Mouse (Mus musculus) heart, embryonic 14.5 days (tissue): ENCODE results near the gene Gpd1. TPM values are rescaled to one million over a fixed set of nuclear protein-coding genes. Genes with fewer than 3 reads are reported as not detected.

Experiments
- ATAC-seq: fragments of 200-750 bp; cut with Nextera tagmentation; 2 replicates; pipeline ENCODE4 v1.8.0; 2017; ENCODE audit warnings: low read depth, moderate TSS enrichment; ENCODE audit not compliant: insufficient number of reproducible peaks, insufficient read depth, low FRiP score
- H3K27ac ChIP-seq, 2 experiments: fragments of 200-500 bp in 1 of 2; fragments of 300-500 bp in 1 of 2; sonication (generic) in 1 of 2; replicated peaks in 1 of 2; 2 replicates each; pipeline ENCODE4 v1.5.1; 2012 to 2014; ENCODE audit warnings: low read depth in 2 of 2, low read length in 2 of 2, control low read depth in 1 of 2, mild to moderate bottlenecking in 1 of 2, mixed read lengths in 1 of 2; ENCODE audit not compliant: control insufficient read depth in 1 of 2, insufficient read depth in 1 of 2
- H3K27me3 ChIP-seq: fragments of 300-500 bp; sonication (generic); 2 replicates; pipeline ENCODE4 v1.6.1; 2014; ENCODE audit warnings: mild to moderate bottlenecking, low read length, control low read depth; ENCODE audit not compliant: control insufficient read depth, insufficient read depth
- H3K36me3 ChIP-seq: fragments of 300-500 bp; sonication (generic); 2 replicates; pipeline ENCODE4 v1.6.1; 2014; ENCODE audit warnings: mild to moderate bottlenecking, control low read depth, low read length, mixed read lengths; ENCODE audit not compliant: control insufficient read depth, insufficient read depth
- H3K4me1 ChIP-seq, 2 experiments: fragments of 200-500 bp in 1 of 2; fragments of 300-500 bp in 1 of 2; sonication (generic) in 1 of 2; 2 replicates each; pipeline ENCODE4 v1.6.1; 2012 to 2014; ENCODE audit warnings: low read length in 2 of 2, control low read depth in 1 of 2, mixed read lengths in 1 of 2; ENCODE audit not compliant: control insufficient read depth in 2 of 2, insufficient read depth in 2 of 2
- H3K4me2 ChIP-seq: fragments of 300-500 bp; sonication (generic); 2 replicates; pipeline ENCODE4 v1.6.1; 2014; ENCODE audit warnings: mild to moderate bottlenecking, low read length
- H3K4me3 ChIP-seq, 2 experiments: fragments of 200-500 bp in 1 of 2; fragments of 300-500 bp in 1 of 2; sonication (generic) in 1 of 2; 2 replicates each; pipeline ENCODE4 v1.5.1; 2012 to 2014; ENCODE audit warnings: low read length in 2 of 2, mild to moderate bottlenecking in 2 of 2, control low read depth in 1 of 2, low read depth in 1 of 2, moderate library complexity in 1 of 2; ENCODE audit not compliant: control insufficient read depth in 1 of 2, insufficient read depth in 1 of 2
- H3K9ac ChIP-seq: fragments of 300-500 bp; sonication (generic); 2 replicates; pipeline ENCODE4 v1.6.1; 2014; ENCODE audit warnings: mild to moderate bottlenecking, low read length
- H3K9me3 ChIP-seq: fragments of 300-500 bp; sonication (generic); 2 replicates; pipeline ENCODE4 v1.6.1; 2016; ENCODE audit warnings: low read length, control low read depth; ENCODE audit not compliant: control insufficient read depth
- WGBS: fragments of 180-500 bp; shearing (Covaris S2); extraction: QIAGEN DNeasy Blood & Tissue Kit; methylation state at CpG from one replicate; pipeline ENCODE4 v1.1.7; 2014; 5-methylcytosine and 5-hydroxymethylcytosine counted together
- polyA plus RNA-seq: library from polyadenylated mRNA; unstranded; fragments of >200 nt; fragmentation: Nextera tagmentation; extraction: Ambion mirVana; gene quantifications from 2 replicates; pipeline ENCODE4 v1.2.1, GENCODE M21; 2014

Gene Gpd1
- polyA plus RNA-seq, 1 experiment from 2014 or later, result 1.1 TPM

- Histone ChIP-seq H3K4me3 (no peak overlapping the region), H3K36me3 (peaks cover 60% of the 10 kb centered on the region), H3K27me3 (no peaks in the 10 kb centered on the region), H3K4me1 (peaks cover 0 to under 1% of the 10 kb centered on the region in 2 experiments; a peak in 2 of 4 replicates), H3K27ac (no peak overlapping the region), H3K9ac (no peak overlapping the region), H3K9me3 (peaks cover 4% of the 10 kb centered on the region), H3K4me2 (no peak overlapping the region)
- no peak for ATAC-seq
- WGBS, result 92% methylated on average over 3 of the region's 3 CpGs
Measured at GRCm38 (mm10) chr15:99731678-99732077, 14.4 kb downstream of the Gpd1 start.

- H3K27ac ChIP-seq, result no peak overlapping the region
- no peaks in the 10 kb centered on the region for H3K4me1 ChIP-seq
- 95% methylated on average over 5 of the region's 5 CpGs for WGBS
- H3K36me3 ChIP-seq, result peaks cover 67% of the 10 kb centered on the region
- H3K27me3 ChIP-seq, result no peaks in the 10 kb centered on the region
- no peak overlapping the region for H3K9ac ChIP-seq
- no peak for ATAC-seq
- H3K4me3 ChIP-seq, result no peak overlapping the region
- peaks cover 4% of the 10 kb centered on the region for H3K9me3 ChIP-seq
- H3K4me2 ChIP-seq, result no peak overlapping the region
Measured at GRCm38 (mm10) chr15:99733186-99733585, 15.9 kb downstream of the Gpd1 start.

GRCm38 (mm10) chr15:99735631-99736030 lies 18.3 kb downstream of the Gpd1 start:
- H3K4me1 ChIP-seq, result no peaks in the 10 kb centered on the region
- peaks cover 76% of the 10 kb centered on the region for H3K36me3 ChIP-seq
- H3K27me3 ChIP-seq, result no peaks in the 10 kb centered on the region
- ATAC-seq, result no peak
- H3K9ac ChIP-seq, result no peak overlapping the region
- no peak overlapping the region for H3K4me2 ChIP-seq
- WGBS, result 93% methylated on average over 2 of the region's 2 CpGs
- no peaks in the 10 kb centered on the region for H3K9me3 ChIP-seq
- H3K27ac ChIP-seq, result no peak overlapping the region
- no peak overlapping the region for H3K4me3 ChIP-seq

GRCm38 (mm10) chr15:99736675-99737074 lies 19.4 kb downstream of the Gpd1 start:
- Histone ChIP-seq H3K36me3 (peaks cover 85% of the 10 kb centered on the region), H3K9me3 (no peaks in the 10 kb centered on the region), H3K27ac (no peak overlapping the region), H3K4me1 (no peaks in the 10 kb centered on the region), H3K9ac (no peak overlapping the region), H3K27me3 (no peaks in the 10 kb centered on the region), H3K4me3 (no peak overlapping the region), H3K4me2 (no peak overlapping the region)
- 76% methylated on average over 11 of the region's 11 CpGs for WGBS
- no peak for ATAC-seq

GRCm38 (mm10) chr15:99740229-99740628 lies 22.9 kb downstream of the Gpd1 start:
- 93% methylated on average over 4 of the region's 4 CpGs for WGBS
- H3K27ac ChIP-seq, result no peak overlapping the region
- H3K9me3 ChIP-seq, result no peaks in the 10 kb centered on the region
- no peak overlapping the region for H3K4me2 ChIP-seq
- ATAC-seq, result no peak
- no peak overlapping the region for H3K9ac ChIP-seq
- no peak overlapping the region for H3K4me3 ChIP-seq
- H3K27me3 ChIP-seq, result no peaks in the 10 kb centered on the region
- peaks cover 94% of the 10 kb centered on the region for H3K36me3 ChIP-seq
- H3K4me1 ChIP-seq, result no peaks in the 10 kb centered on the region

GRCm38 (mm10) chr15:99754204-99754603 lies 36.9 kb downstream of the Gpd1 start:
- H3K36me3 ChIP-seq, result peaks cover 4% of the 10 kb centered on the region
- no peaks in the 10 kb centered on the region for H3K27me3 ChIP-seq
- no peaks in the 10 kb centered on the region for H3K9me3 ChIP-seq
- H3K4me2 ChIP-seq, result no peak overlapping the region
- no peak for ATAC-seq
- no peak overlapping the region for H3K27ac ChIP-seq
- no peak overlapping the region for H3K4me3 ChIP-seq
- H3K9ac ChIP-seq, result no peak overlapping the region
- no peaks in the 10 kb centered on the region for H3K4me1 ChIP-seq
- 64% methylated on average over 3 of the region's 3 CpGs for WGBS

- peaks cover 0 to 13% of the 10 kb centered on the region in 2 experiments; a peak in 2 of 4 replicates for H3K4me1 ChIP-seq
- no peak overlapping the region for H3K27ac ChIP-seq
- 71% methylated on average over 4 of the region's 4 CpGs for WGBS
- no peak for ATAC-seq
- no peak overlapping the region for H3K4me3 ChIP-seq
- H3K36me3 ChIP-seq, result 0 out of 2 replicates have a peak, but pooled peaks cover 3% of the 10 kb centered on the region
- no peaks in the 10 kb centered on the region for H3K9me3 ChIP-seq
- no peak overlapping the region for H3K4me2 ChIP-seq
- H3K27me3 ChIP-seq, result no peaks in the 10 kb centered on the region
- no peak overlapping the region for H3K9ac ChIP-seq
Measured at GRCm38 (mm10) chr15:99767467-99767866, 50.2 kb downstream of the Gpd1 start.

- Histone ChIP-seq H3K27me3 (no peaks in the 10 kb centered on the region), H3K4me2 (no peak overlapping the region), H3K36me3 (0 out of 2 replicates have a peak, but pooled peaks cover 3% of the 10 kb centered on the region), H3K4me1 (peaks cover 0 to 13% of the 10 kb centered on the region in 2 experiments; a peak in 2 of 4 replicates), H3K4me3 (no peak overlapping the region), H3K9me3 (no peaks in the 10 kb centered on the region), H3K9ac (no peak overlapping the region), H3K27ac (no peak overlapping the region)
- 89% methylated on average over 1 of the region's 1 CpGs for WGBS
- ATAC-seq, result no peak
Measured at GRCm38 (mm10) chr15:99768761-99769160, 51.4 kb downstream of the Gpd1 start.
